Mouse (Mus musculus) layer of hippocampus, adult 8-10 months (tissue): ENCODE measurements at regions not wholly inside any gene's neighbourhood (a gene's known extent, or its start where the extent isn't known, plus 50 kb on each side); places are given as distances from the start of the nearest gene placed in this dataset.

Source experiments
- DNase-seq, 2 experiments: peaks; one replicate each; pipeline ENCODE4 v3.0.0; 2022; ENCODE audit warnings: low spot score in 2 of 2

- peak in 1 of 2 experiments; percentile 24 for DNase-seq
Measured at GRCm38 (mm10) chr14:24618226-24619038, 131.5 kb downstream of the Rps24 start.

GRCm38 (mm10) chr14:24631994-24632393 lies 145.1 kb downstream of the Rps24 start:
- DNase-seq = no peak

- DNase-seq = no peak
Measured at GRCm38 (mm10) chr14:24641853-24642252, 154.9 kb downstream of the Rps24 start.

GRCm38 (mm10) chr14:24644117-24644808 lies 157.3 kb downstream of the Rps24 start:
- DNase-seq = no peak

GRCm38 (mm10) chr14:24646239-24646848 lies 159.4 kb downstream of the Rps24 start:
- no peak for DNase-seq

GRCm38 (mm10) chr14:24647722-24648121 lies 160.8 kb downstream of the Rps24 start:
- DNase-seq = no peak

- DNase-seq = no peak
Measured at GRCm38 (mm10) chr14:24650195-24650901, 163.4 kb downstream of the Rps24 start.

- no peak for DNase-seq
Measured at GRCm38 (mm10) chr14:24650902-24651270, 164.0 kb downstream of the Rps24 start.

- no peak for DNase-seq
Measured at GRCm38 (mm10) chr14:24652591-24652990, 165.7 kb downstream of the Rps24 start.

GRCm38 (mm10) chr14:24655580-24655979 lies 168.7 kb downstream of the Rps24 start:
- no peak for DNase-seq

- DNase-seq = no peak
Measured at GRCm38 (mm10) chr14:24661797-24662196, 174.9 kb downstream of the Rps24 start.

GRCm38 (mm10) chr14:24665210-24665609 lies 178.3 kb downstream of the Rps24 start:
- DNase-seq = no peak
